Mouse (Mus musculus) MN1 (cell line): ENCODE measurements at regions not wholly inside any gene's neighbourhood (a gene's known extent, or its start where the extent isn't known, plus 50 kb on each side); places are given as distances from the start of the nearest gene placed in this dataset.
"Not testable (repeated sequence)": the region's sequence is repeated elsewhere in the genome, so short reads cannot be mapped to it uniquely, and the experiment has no call there.

ENCODE experiments used
- DNase-seq: peaks from one replicate; pipeline ENCODE4 v3.0.0-alpha.2; 2016; ENCODE audit warnings: low spot score

DNA sequence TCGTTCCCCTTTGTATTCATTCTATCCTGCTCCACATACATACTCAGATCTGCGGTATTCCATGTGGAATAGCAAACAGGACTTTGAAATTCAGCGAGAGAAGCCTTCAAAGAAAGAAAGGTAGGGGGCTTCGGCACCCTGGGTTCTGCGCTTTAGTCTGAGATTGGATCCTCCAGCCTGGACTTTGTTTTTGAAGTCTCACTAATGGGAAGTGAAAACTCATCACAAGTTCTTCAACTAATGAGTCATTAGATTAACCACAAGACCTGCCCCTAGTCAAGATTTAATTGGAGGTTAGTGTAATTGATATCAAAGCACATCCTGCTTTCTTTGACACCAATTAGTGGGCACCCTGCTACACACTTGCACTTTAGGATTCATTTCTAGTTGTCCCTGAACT, 492.5 kb upstream of the Zfp960 start:
- DNase-seq = no peak

DNA sequence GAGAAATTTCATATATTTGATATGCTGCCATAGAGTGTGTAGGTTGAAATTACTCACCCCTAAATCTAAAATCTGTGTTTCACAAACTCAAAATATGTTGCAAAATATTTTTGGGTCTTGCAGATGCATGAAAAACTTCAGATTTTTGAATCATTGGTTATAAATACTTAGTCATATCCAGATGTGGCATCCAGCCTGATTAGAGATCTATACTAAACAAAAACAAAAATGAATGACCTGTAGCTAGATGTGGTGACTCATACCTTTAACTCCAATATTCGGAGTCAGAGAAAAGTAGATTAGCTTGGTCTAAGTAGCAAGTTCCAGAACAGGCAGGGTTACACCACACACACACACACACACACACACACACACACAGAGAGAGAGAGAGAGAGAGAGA, 475.1 kb upstream of the Zfp960 start:
- DNase-seq = no peak

- DNase-seq = no peak
These were observed 464.2 kb upstream of the Zfp960 start for GRCm38 (mm10) chr17:16599671-16600070.

DNA sequence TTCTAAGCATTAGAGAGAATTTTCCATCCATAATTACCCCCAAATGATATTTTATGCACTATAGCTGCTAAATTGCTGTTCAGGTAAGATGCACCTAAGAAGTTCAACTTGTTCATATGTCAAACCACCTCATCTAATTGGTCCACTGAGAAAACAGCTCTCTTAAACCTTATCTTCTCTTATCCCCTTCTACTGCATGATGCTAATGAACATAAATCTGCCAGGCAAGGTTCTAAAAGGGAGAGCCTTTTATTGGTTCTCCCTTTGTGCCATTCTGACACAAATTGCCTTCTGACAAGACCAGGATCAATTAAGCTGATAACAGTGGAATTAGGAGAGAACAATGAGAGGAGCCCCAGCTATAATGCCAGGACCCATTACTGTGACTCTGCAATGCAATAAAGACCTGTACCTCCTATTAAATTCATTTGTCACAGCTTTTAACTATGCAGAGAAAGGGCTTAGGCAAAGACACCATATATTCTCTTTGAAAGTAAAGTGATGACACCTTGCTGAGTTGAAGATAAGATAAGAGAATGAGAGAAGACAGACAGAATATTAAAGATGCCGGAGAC, 451.4 kb upstream of the Zfp960 start:
- DNase-seq = no peak

- no peak for DNase-seq
These were observed 441.9 kb upstream of the Zfp960 start for GRCm38 (mm10) chr17:16621931-16622556.

- DNase-seq = no peak
These were observed 434.1 kb upstream of the Zfp960 start for GRCm38 (mm10) chr17:16629854-16630253.

- DNase-seq = no peak
These were observed 430.5 kb upstream of the Zfp960 start for GRCm38 (mm10) chr17:16633426-16633825.

- DNase-seq = no peak
These were observed 426.4 kb upstream of the Zfp960 start for GRCm38 (mm10) chr17:16637463-16637862.

GRCm38 (mm10) chr17:16647942-16648341, 416.0 kb upstream of the Zfp960 start:
- DNase-seq = no peak

DNA sequence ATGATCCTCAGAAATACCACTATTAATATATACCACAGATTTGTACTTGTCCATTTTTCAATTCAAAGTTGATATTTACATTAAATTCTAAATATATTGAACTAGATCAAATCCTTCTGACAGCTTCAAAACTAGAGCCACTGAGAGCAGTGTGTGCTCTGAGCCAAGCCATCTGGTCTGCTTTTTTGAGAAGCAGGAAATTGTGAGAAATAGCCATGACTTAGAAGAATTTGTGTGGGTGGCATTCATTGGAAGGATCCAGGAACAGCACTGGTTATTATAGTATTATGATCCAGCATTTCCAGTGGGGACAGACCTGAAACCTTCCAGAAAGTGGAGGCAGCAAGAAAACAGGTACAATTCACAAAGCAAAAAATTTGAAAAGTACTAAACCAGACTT, 398.7 kb upstream of the Zfp960 start:
- no peak for DNase-seq

DNA sequence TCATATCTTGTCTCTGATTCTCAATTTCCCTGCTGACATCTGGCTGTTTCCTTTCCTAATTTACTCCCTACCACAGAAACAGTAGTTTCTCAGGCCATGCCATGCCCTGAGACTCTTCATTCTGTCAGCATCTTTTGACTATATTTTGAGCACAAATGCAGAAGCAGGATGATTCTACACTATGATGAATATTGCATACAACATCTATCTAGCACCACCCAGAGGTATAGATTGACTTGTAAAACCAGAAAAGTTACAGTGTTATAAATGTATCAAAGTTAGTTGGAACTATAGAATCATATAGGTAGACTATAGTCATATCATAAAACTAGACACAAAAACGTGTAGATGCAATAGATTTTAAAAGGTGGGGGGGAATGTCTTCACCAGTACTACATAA, 396.3 kb upstream of the Zfp960 start:
- DNase-seq = no peak

- no peak for DNase-seq
These were observed 359.7 kb upstream of the Zfp960 start for GRCm38 (mm10) chr17:16704199-16704598.

GRCm38 (mm10) chr17:16705890-16706289, 358.0 kb upstream of the Zfp960 start:
- DNase-seq = no peak

DNA sequence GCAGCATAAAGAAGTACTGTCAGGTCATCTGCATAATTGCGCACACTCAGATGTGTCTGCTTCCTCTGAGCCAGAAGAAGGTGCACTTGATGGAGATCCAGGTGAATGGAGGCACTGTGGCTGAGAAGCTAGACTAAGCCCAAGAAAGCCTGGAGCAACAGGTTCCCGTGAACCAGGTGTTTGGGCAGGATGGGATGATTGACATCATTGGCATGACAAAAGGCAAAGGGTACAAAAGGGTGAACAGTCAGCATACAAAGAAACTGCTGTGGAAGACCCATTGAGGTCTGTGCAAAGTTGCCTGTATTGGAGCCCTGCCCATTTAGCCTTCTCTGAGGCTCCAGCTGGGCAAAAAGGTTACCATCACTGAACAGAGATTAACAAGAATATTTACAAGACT, 337.0 kb upstream of the Zfp960 start:
- no peak for DNase-seq

DNA sequence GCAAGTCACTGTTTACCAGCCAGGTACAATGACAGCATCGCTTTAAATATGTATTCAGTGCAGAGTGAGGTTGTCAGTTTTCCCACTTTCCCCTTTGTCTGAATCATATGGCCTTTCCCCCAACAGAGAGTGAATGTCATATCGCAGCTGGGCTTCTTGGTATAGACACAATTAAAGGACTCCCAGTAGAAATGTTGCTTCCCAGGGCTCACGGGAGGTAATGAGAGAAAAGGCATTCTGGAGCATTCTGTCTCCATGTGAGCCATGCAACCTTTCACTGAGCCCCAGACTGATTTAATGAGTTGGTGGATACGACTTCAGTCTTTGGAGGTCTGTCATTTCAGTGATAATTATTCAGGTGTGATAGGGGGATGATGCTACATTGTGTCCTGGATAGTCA, 310.8 kb upstream of the Zfp960 start:
- DNase-seq = no peak

- DNase-seq = not testable (repeated sequence)
These were observed 293.3 kb upstream of the Zfp960 start for GRCm38 (mm10) chr17:16770587-16770986.

GRCm38 (mm10) chr17:16798316-16798715, 265.6 kb upstream of the Zfp960 start:
- DNase-seq = no peak

DNA sequence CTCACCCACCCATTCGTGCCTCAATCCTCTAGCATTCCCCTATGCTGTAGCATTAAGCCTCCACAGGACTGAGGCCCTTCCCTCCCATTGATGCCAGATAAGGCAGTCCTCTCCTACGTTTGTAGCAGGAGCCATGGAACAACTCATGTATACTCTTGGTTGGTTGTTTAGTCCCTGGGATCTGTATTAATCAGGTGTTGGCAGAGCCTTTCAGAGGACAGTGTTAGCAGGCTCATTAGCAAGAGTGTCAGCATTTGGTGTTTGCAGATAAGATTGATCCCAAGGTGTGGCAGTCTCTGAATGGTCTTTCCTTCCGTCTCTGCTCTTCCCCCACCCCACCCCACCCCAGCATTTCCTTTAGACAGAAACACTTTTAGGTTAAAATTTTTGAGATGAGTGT, 258.9 kb upstream of the Zfp960 start:
- DNase-seq = no peak

GRCm38 (mm10) chr17:16818421-16818820, 245.5 kb upstream of the Zfp960 start:
- DNase-seq = no peak

GRCm38 (mm10) chr17:16821716-16822115, 242.2 kb upstream of the Zfp960 start:
- DNase-seq = no peak

DNA sequence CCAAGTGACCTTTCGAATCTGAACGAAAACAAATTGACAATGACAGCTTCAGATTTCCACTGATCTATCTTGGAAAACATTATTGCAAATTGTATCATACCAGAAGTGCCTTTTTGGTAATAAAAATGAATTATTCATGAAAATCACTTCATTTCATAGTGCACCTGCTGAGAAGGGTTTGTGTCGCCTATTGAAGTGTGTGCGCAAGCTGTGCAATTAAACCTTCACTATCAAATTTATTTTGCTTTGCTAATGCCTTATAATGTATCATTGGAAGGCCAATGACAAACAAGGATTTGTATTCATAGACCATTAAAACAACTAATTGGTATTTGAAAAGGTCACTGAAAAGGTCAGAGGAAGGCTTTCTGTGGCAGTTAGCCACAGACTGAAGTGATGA, 224.8 kb upstream of the Zfp960 start:
- no peak for DNase-seq

GRCm38 (mm10) chr17:16860771-16861170, 203.1 kb upstream of the Zfp960 start:
- no peak for DNase-seq

- DNase-seq = peak; percentile 38
These were observed 163.1 kb upstream of the Zfp960 start for GRCm38 (mm10) chr17:16900791-16901190.

DNA sequence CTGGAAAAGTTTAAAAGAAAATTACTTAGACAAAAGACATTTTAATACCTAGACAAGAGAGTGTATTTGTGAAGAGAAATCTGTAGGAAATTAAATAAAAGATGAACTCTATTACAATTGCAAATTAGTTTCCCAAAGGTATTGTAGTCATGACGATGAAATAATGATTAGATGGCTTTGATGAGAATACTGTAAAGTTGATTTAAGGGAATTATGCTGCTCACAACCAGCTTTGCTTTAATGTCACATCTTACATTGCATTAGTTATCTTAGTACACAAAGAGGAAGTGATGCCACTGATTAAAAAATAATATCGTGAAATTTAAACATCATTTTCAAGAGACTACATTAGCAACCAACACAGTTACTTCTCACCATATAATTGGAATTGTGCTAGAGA, 145.7 kb upstream of the Zfp960 start:
- DNase-seq = no peak
